Mouse (Mus musculus) stomach, embryonic 16.5 days (tissue): ENCODE measurements around the gene Dhrs13. TPM values are rescaled to one million over a fixed set of nuclear protein-coding genes. Genes with fewer than 3 reads are reported as not detected.
A peak's percentile ranks its signal among the peaks of the same experiment; 100 is the strongest.
"Not testable (repeated sequence)": the region's sequence is repeated elsewhere in the genome, so short reads cannot be mapped to it uniquely, and the experiment has no call there.

Experiments
- ATAC-seq: fragments of 200-750 bp; cut with Nextera tagmentation; 2 replicates; pipeline ENCODE4 v1.8.0; 2017; ENCODE audit warnings: moderate number of reproducible peaks, moderate TSS enrichment; ENCODE audit not compliant: insufficient read depth, low FRiP score
- H3K27ac ChIP-seq: fragments of 300-500 bp; sonication (generic); 2 replicates; pipeline ENCODE4 v1.5.1; 2014; ENCODE audit warnings: low read length
- H3K27me3 ChIP-seq: fragments of 300-500 bp; sonication (generic); 2 replicates; pipeline ENCODE4 v1.6.1; 2014; ENCODE audit warnings: low read length, control low read depth, mixed read lengths; ENCODE audit not compliant: control insufficient read depth, insufficient read depth
- H3K36me3 ChIP-seq: fragments of 300-500 bp; sonication (generic); 2 replicates; pipeline ENCODE4 v1.6.1; 2014; ENCODE audit warnings: low read length; ENCODE audit not compliant: control insufficient read depth, insufficient read depth
- H3K4me1 ChIP-seq: fragments of 300-500 bp; sonication (generic); 2 replicates; pipeline ENCODE4 v1.6.1; 2014; ENCODE audit warnings: low read length, control low read depth, mixed read lengths; ENCODE audit not compliant: control insufficient read depth, insufficient read depth
- H3K4me2 ChIP-seq: fragments of 300-500 bp; sonication (generic); 2 replicates; pipeline ENCODE4 v1.6.1; 2014; ENCODE audit warnings: low read depth, low read length, mixed read lengths
- H3K4me3 ChIP-seq: fragments of 300-500 bp; sonication (generic); replicated peaks from 2 replicates; pipeline ENCODE4 v1.5.1; 2014; ENCODE audit warnings: mild to moderate bottlenecking, low read length
- H3K9ac ChIP-seq: fragments of 300-500 bp; sonication (generic); 2 replicates; pipeline ENCODE4 v1.6.1; 2014; ENCODE audit warnings: low read length
- H3K9me3 ChIP-seq: fragments of 300-500 bp; sonication (generic); replicated peaks from 2 replicates; pipeline ENCODE4 v1.6.1; 2016; ENCODE audit warnings: low read length, control low read depth; ENCODE audit not compliant: control insufficient read depth
- WGBS: fragments of 180-500 bp; shearing (Covaris S2); extraction: QIAGEN DNeasy Blood & Tissue Kit; methylation state at CpG from one replicate; pipeline ENCODE4 v1.1.7; 2014; 5-methylcytosine and 5-hydroxymethylcytosine counted together
- polyA plus RNA-seq: library from polyadenylated mRNA; unstranded; fragments of >200 nt; fragmentation: Nextera tagmentation; extraction: Ambion mirVana; gene quantifications from 2 replicates; pipeline ENCODE4 v1.2.1, GENCODE M21; 2015

Dhrs13 gene
- polyA plus RNA-seq, 1 experiment from 2014 or later = 13.8 TPM

GRCm38 (mm10) chr11:78037831-78038752, 6.0 kb downstream of the Dhrs13 start, which contains the start of gene Flot2:
TSS of gene Flot2 (plus strand) at chr11:78037931.
- peaks cover 20% of the 10 kb centered on the region for H3K4me1 ChIP-seq
- no peaks in the 10 kb centered on the region for H3K36me3 ChIP-seq
- H3K9me3 ChIP-seq = no peaks in the 10 kb centered on the region
- H3K4me2 ChIP-seq = peak within 1 kb of the TSS; percentile 84
- H3K4me3 ChIP-seq = peak within 1 kb of the TSS; percentile 86
- peak; percentile 86 for ATAC-seq
- WGBS = 1% methylated on average over 55 of the region's 55 CpGs
- no peaks in the 10 kb centered on the region for H3K27me3 ChIP-seq
- H3K9ac ChIP-seq = peak within 1 kb of the TSS; percentile 93
- peak within 1 kb of the TSS; percentile 85 for H3K27ac ChIP-seq

DNA sequence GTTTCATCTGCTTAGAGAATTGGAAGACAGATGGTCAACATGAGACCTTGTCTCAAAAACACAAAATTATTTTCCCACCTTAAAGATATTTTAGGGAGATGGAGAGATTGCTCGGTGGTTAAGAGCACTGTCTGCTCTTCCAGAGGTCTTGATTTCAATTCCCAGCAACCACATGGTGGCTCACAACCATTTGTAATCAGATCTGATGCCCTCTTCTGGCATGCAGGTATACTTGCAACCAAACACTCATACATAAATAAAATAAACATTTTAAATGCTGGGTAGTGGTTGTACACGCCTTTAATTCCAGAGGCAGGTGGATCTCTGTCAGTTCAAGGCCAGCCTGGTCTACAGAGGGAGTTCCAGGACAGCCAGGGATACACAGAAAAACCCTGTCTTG, 8.8 kb downstream of the Dhrs13 start:
- no peaks in the 10 kb centered on the region for H3K36me3 ChIP-seq
- no peak overlapping the region for H3K27ac ChIP-seq
- peaks cover 17% of the 10 kb centered on the region for H3K4me1 ChIP-seq
- ATAC-seq = no peak
- H3K9me3 ChIP-seq = no peaks in the 10 kb centered on the region
- 68% methylated on average over 2 of the region's 2 CpGs for WGBS
- H3K27me3 ChIP-seq = no peaks in the 10 kb centered on the region
- H3K9ac ChIP-seq = no peak overlapping the region
- H3K4me2 ChIP-seq = no peak overlapping the region
- H3K4me3 ChIP-seq = no peak overlapping the region

GRCm38 (mm10) chr11:78042290-78042870, 10.3 kb downstream of the Dhrs13 start:
- WGBS = 92% methylated on average over 4 of the region's 4 CpGs
- not testable (repeated sequence) for ATAC-seq, H3K9ac ChIP-seq, H3K27ac ChIP-seq, H3K9me3 ChIP-seq, H3K27me3 ChIP-seq, H3K36me3 ChIP-seq, H3K4me3 ChIP-seq, H3K4me2 ChIP-seq
- peaks cover 16% of the 10 kb centered on the region for H3K4me1 ChIP-seq

GRCm38 (mm10) chr11:78044758-78045251, 12.7 kb downstream of the Dhrs13 start:
- peak overlapping the region; percentile 1; the same call in 1 of the 2 replicates for H3K27ac ChIP-seq
- no peak for ATAC-seq

DNA sequence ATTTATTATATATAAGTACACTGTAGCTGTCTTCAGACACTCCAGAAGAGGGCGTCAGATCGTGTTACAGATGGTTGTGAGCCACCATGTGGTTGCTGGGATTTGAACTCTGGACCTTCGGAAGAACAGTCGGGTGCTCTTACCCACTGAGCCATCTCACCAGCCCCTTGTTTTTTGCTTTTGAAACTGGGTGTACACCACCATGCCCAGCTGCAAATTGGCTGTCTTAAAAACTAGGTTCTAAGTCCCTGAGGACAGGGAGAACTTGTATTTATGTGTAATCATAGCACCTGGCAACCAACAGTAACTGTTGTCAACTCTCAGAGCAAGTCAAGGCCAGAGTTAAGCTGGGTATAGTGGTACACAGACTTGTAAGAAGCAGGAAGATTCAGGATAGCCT, 16.6 kb downstream of the Dhrs13 start:
- not testable (repeated sequence) for H3K4me2 ChIP-seq, H3K27ac ChIP-seq, H3K9ac ChIP-seq, ATAC-seq, H3K4me3 ChIP-seq, H3K36me3 ChIP-seq, H3K27me3 ChIP-seq, H3K4me1 ChIP-seq, H3K9me3 ChIP-seq
- whole genome bisulfite sequencing = 94% methylated on average over 2 of the region's 4 CpGs

More at GRCm38 (mm10) chr11:78044758-78045251, 12.7 kb downstream of the Dhrs13 start:
- Histone ChIP-seq H3K36me3 (no peaks in the 10 kb centered on the region), H3K9me3 (no peaks in the 10 kb centered on the region), H3K9ac (no peak overlapping the region), H3K27me3 (no peaks in the 10 kb centered on the region), H3K4me2 (no peak overlapping the region), H3K4me1 (no peaks in the 10 kb centered on the region), H3K4me3 (no peak overlapping the region)
- WGBS = 64% methylated on average over 5 of the region's 5 CpGs

DNA sequence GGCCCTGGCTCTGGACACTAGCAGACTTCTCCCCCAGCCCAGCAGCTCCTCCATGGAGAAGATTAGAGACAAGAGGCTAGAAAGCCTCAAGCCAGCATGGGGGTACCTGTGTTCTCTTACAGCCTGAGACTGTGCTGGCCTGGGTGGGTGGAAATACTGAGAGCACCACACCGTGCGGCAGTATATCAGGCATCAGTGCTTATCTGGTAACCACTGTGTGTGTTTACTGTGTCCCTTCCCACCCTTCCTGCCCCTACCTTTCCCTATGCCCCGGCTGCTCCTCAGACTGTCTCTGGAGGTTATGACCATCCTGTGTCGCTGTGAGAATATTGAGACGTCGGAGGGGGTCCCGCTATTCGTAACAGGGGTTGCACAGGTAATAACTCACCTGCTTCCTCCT, 21.0 kb downstream of the Dhrs13 start:
- WGBS = 76% methylated on average over 8 of the region's 8 CpGs
- Histone ChIP-seq H3K4me3 (no peak overlapping the region), H3K9ac (no peak overlapping the region), H3K27ac (no peak overlapping the region), H3K9me3 (no peaks in the 10 kb centered on the region), H3K36me3 (no peaks in the 10 kb centered on the region; the same call in 1 of the 2 replicates), H3K4me2 (no peak overlapping the region), H3K4me1 (no peaks in the 10 kb centered on the region), H3K27me3 (no peaks in the 10 kb centered on the region)
- no peak for ATAC-seq

DNA sequence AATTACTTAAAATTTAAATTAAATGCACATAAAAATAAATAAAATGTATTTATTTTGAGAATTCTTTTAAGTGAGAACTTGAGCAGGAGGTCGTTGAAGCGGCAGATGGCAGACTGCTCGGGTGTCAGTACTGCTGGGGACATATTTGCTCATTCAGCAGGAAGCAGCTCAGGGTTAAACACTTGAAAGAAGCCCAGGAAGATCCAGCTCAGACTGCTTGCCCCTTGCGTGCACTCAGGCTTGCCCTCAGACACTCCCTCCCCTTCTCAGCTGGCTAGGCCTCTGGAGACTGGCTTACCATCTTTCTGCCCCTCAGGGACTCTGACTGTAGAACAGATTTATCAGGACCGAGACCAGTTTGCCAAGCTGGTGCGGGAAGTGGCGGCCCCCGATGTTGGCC, 24.9 kb downstream of the Dhrs13 start:
- 84% methylated on average over 8 of the region's 8 CpGs for WGBS

DNA sequence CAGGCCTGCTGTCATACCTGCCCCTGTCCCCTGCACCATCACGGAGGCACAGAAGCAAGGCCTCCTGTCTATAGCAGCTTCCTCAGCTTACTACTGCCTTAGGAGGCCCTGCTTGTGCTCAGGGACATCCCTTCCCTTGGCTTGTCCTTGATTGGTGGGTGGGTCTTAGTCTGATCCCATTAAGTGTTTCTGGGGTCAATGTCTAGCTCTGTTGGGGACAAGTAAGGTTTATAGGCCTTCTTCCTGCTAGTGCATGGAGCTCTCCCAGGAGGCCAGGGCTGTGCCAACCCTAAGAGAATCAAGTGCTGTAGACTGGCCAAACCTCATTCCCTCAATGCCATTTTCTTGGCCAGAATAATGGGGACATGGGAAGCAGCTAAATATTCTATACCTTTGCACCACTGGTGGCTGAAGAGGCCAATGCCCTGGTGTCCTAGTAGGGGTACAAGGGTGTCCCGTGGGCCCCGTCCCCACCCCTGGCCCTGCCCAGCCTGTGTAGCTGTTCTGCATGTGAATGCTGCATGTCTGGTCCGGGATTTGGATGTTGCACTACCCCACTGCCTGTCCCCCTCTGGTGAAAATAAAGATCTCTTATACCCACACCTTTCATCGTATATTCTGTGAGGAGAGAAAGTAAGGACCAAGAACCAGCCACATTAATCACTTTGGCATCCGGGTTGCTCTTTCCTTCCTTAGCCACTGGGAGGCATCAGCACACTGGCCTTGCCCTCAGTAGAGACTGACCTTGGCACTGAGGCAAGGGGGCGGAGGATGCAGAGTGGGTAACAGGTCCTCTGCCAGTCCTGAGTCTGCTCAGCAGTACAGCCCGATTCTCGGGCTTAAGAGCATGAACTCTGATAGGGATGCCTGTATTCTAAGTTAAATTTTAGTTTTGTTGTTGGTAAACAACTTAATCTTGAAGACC, 28.0 kb downstream of the Dhrs13 start:
- Histone ChIP-seq H3K4me3 (no peak overlapping the region), H3K36me3 (no peaks in the 10 kb centered on the region; the same call in 1 of the 2 replicates), H3K27ac (no peak overlapping the region), H3K4me1 (no peaks in the 10 kb centered on the region), H3K9me3 (no peaks in the 10 kb centered on the region), H3K9ac (no peak overlapping the region), H3K4me2 (no peak overlapping the region), H3K27me3 (no peaks in the 10 kb centered on the region)
- ATAC-seq = peak; percentile 76; the same call in 1 of the 2 replicates
- 56% methylated on average over 9 of the region's 9 CpGs for WGBS

More for the DNA sequence above, 24.9 kb downstream of the Dhrs13 start:
- H3K4me1 ChIP-seq = no peaks in the 10 kb centered on the region
- no peak overlapping the region for H3K4me3 ChIP-seq
- no peaks in the 10 kb centered on the region for H3K9me3 ChIP-seq
- H3K9ac ChIP-seq = no peak overlapping the region
- no peak for ATAC-seq
- H3K27me3 ChIP-seq = no peaks in the 10 kb centered on the region
- H3K27ac ChIP-seq = no peak overlapping the region
- H3K4me2 ChIP-seq = no peak overlapping the region
- H3K36me3 ChIP-seq = no peaks in the 10 kb centered on the region; the same call in 1 of the 2 replicates
